Mouse (Mus musculus) liver, embryonic 11.5 days (tissue): ENCODE results near the gene Smok3a. TPM values are rescaled to one million over a fixed set of nuclear protein-coding genes. Genes with fewer than 3 reads are reported as not detected.

Experiments
- ATAC-seq: fragments of 200-750 bp; cut with Nextera tagmentation; replicated peaks from 2 replicates; pipeline ENCODE4 v1.8.0; 2017; ENCODE audit warnings: moderate number of reproducible peaks, mild to moderate bottlenecking, moderate TSS enrichment, moderate library complexity; ENCODE audit not compliant: low FRiP score
- DNase-seq: peaks from one replicate; pipeline ENCODE4 v3.0.0-alpha.2; 2017; ENCODE audit warnings: low spot score
- H3K27ac ChIP-seq: fragments of 300-500 bp; sonication (generic); 2 replicates; pipeline ENCODE4 v1.5.1; 2014; ENCODE audit warnings: mild to moderate bottlenecking, low read depth, low read length, control low read depth
- H3K27me3 ChIP-seq: fragments of 300-500 bp; sonication (generic); replicated peaks from 2 replicates; pipeline ENCODE4 v1.6.1; 2014; ENCODE audit warnings: low read length, mixed read lengths; ENCODE audit not compliant: control insufficient read depth, insufficient read depth
- H3K36me3 ChIP-seq: fragments of 300-500 bp; sonication (generic); 2 replicates; pipeline ENCODE4 v1.6.1; 2014; ENCODE audit warnings: mild to moderate bottlenecking, low read length, moderate library complexity, mixed read lengths; ENCODE audit not compliant: control insufficient read depth, insufficient read depth
- H3K4me1 ChIP-seq: fragments of 300-500 bp; sonication (generic); replicated peaks from 2 replicates; pipeline ENCODE4 v1.6.1; 2014; ENCODE audit warnings: low read length, mixed read lengths; ENCODE audit not compliant: control insufficient read depth, insufficient read depth
- H3K4me2 ChIP-seq: fragments of 300-500 bp; sonication (generic); 2 replicates; pipeline ENCODE4 v1.6.1; 2014; ENCODE audit warnings: mild to moderate bottlenecking, control low read depth, moderate library complexity
- H3K4me3 ChIP-seq: fragments of 300-500 bp; sonication (generic); 2 replicates; pipeline ENCODE4 v1.5.1; 2014; ENCODE audit warnings: low read depth, low read length, control low read depth
- H3K9ac ChIP-seq: fragments of 300-500 bp; sonication (generic); 2 replicates; pipeline ENCODE4 v1.6.1; 2014; ENCODE audit warnings: low read depth, low read length, control low read depth
- H3K9me3 ChIP-seq: fragments of 300-500 bp; sonication (generic); 2 replicates; pipeline ENCODE4 v1.6.1; 2016; ENCODE audit warnings: low read length, inconsistent platforms, mixed read lengths; ENCODE audit not compliant: control insufficient read depth
- WGBS: fragments of 180-500 bp; shearing (Covaris S2); extraction: QIAGEN DNeasy Blood & Tissue Kit; methylation state at CpG from one replicate; pipeline ENCODE4 v1.1.7; 2014; 5-methylcytosine and 5-hydroxymethylcytosine counted together
- polyA plus RNA-seq: library from polyadenylated mRNA; unstranded; fragments of >200 nt; fragmentation: Nextera tagmentation; extraction: Ambion mirVana; gene quantifications from 2 replicates; pipeline ENCODE4 v1.2.1, GENCODE M21; 2014

Gene Smok3a
- polyA plus RNA-seq, 1 experiment from 2014 or later, result not detected

- no peak overlapping the region for H3K4me3 ChIP-seq
- WGBS, result 89% methylated on average over 5 of the region's 5 CpGs
- H3K4me2 ChIP-seq, result no peak overlapping the region
- no peak for ATAC-seq
- no peak overlapping the region for H3K9ac ChIP-seq
- no peaks in the 10 kb centered on the region for H3K36me3 ChIP-seq
- H3K4me1 ChIP-seq, result 0 out of 2 replicates have a peak, but pooled peaks cover 4% of the 10 kb centered on the region
- no peak for DNase-seq
- no peaks in the 10 kb centered on the region for H3K27me3 ChIP-seq
- H3K27ac ChIP-seq, result no peak overlapping the region
- H3K9me3 ChIP-seq, result no peaks in the 10 kb centered on the region
These were observed 59.4 kb downstream of the Smok3a start for GRCm38 (mm10) chr5:138080456-138080855.

GRCm38 (mm10) chr5:138081446-138081845, 60.4 kb downstream of the Smok3a start:
- Histone ChIP-seq H3K9me3 (no peaks in the 10 kb centered on the region), H3K9ac (no peak overlapping the region), H3K4me2 (no peak overlapping the region), H3K27ac (no peak overlapping the region), H3K4me1 (peaks cover 4% of the 10 kb centered on the region; the same call in 1 of the 2 replicates), H3K36me3 (no peaks in the 10 kb centered on the region), H3K27me3 (no peaks in the 10 kb centered on the region), H3K4me3 (no peak overlapping the region)
- DNase-seq, result no peak
- WGBS, result 77% methylated on average over 9 of the region's 9 CpGs
- ATAC-seq, result no peak

GRCm38 (mm10) chr5:138083318-138083900, 62.3 kb downstream of the Smok3a start:
- H3K4me2 ChIP-seq, result no peak overlapping the region
- WGBS, result 59% methylated on average over 2 of the region's 2 CpGs

GRCm38 (mm10) chr5:138083936-138084335, 62.9 kb downstream of the Smok3a start:
- DNase-seq (no peak), ATAC-seq (no peak)
- H3K4me1 ChIP-seq, result peaks cover 4% of the 10 kb centered on the region; the same call in 1 of the 2 replicates
- peak overlapping the region; percentile 46; the same call in 1 of the 2 replicates for H3K27ac ChIP-seq
- no peak overlapping the region for H3K4me3 ChIP-seq
- no peak overlapping the region for H3K9ac ChIP-seq
- WGBS, result 94% methylated on average over 2 of the region's 2 CpGs
- no peaks in the 10 kb centered on the region; the same call in 1 of the 2 replicates for H3K36me3 ChIP-seq
- H3K9me3 ChIP-seq, result no peaks in the 10 kb centered on the region
- peak overlapping the region; percentile 87 for H3K4me2 ChIP-seq
- H3K27me3 ChIP-seq, result no peaks in the 10 kb centered on the region

More at GRCm38 (mm10) chr5:138083318-138083900, 62.3 kb downstream of the Smok3a start:
- no peak overlapping the region for H3K9ac ChIP-seq
- no peaks in the 10 kb centered on the region; the same call in 1 of the 2 replicates for H3K36me3 ChIP-seq
- no peaks in the 10 kb centered on the region for H3K9me3 ChIP-seq
- ATAC-seq, result no peak
- H3K4me1 ChIP-seq, result peaks cover 4% of the 10 kb centered on the region; the same call in 1 of the 2 replicates
- H3K27me3 ChIP-seq, result no peaks in the 10 kb centered on the region
- no peak overlapping the region for H3K27ac ChIP-seq
- H3K4me3 ChIP-seq, result no peak overlapping the region
- no peak for DNase-seq

Other genes with a start within 250 kb of the Smok3a start
- gene Ppp1r35, start 242.4 kb upstream of the Smok3a start, polyA plus RNA-seq, result 49.4 and 55.0 TPM in 2 replicates
- 9.3 and 11.1 TPM in 2 replicates for gene Mepce, start 233.6 kb upstream of the Smok3a start, polyA plus RNA-seq
- gene Zcwpw1, start 233.5 kb upstream of the Smok3a start, polyA plus RNA-seq, result 10.2 and 13.1 TPM in 2 replicates
- 1.3 and 1.5 TPM in 2 replicates for gene Pilra, start 185.0 kb upstream of the Smok3a start, polyA plus RNA-seq
- 1.5 and 1.6 TPM in 2 replicates for gene Pilrb1, start 163.2 kb upstream of the Smok3a start, polyA plus RNA-seq
- 1.3 and 2.1 TPM in 2 replicates for gene Pilrb2, start 149.4 kb upstream of the Smok3a start, polyA plus RNA-seq
- 0.79 and 0.95 TPM in 2 replicates for gene Cyp3a13, start 99.6 kb upstream of the Smok3a start, polyA plus RNA-seq
- 0.14 TPM in 1 of 2 replicates, not detected in the other for gene Gjc3, start 58.2 kb upstream of the Smok3a start, polyA plus RNA-seq
- not detected in 2 replicates for gene Azgp1, start 39.7 kb upstream of the Smok3a start, polyA plus RNA-seq
- gene Smok3b, start 168 bp downstream of the Smok3a start, polyA plus RNA-seq, result not detected in 2 replicates
- not detected in 2 replicates for gene Smok3c, start 31.9 kb downstream of the Smok3a start, polyA plus RNA-seq
- 15.8 and 18.0 TPM in 2 replicates for gene Zkscan1, start 63.8 kb downstream of the Smok3a start, polyA plus RNA-seq
- gene Zscan21, start 95.6 kb downstream of the Smok3a start, polyA plus RNA-seq, result 33.9 TPM in 2 replicates
- gene Zfp113, start 134.5 kb downstream of the Smok3a start, polyA plus RNA-seq, result 8.0 and 9.0 TPM in 2 replicates
- gene Cops6, start 139.8 kb downstream of the Smok3a start, polyA plus RNA-seq, result 251 and 257 TPM in 2 replicates
- 11.3 and 14.2 TPM in 2 replicates for gene Ap4m1, start 150.7 kb downstream of the Smok3a start, polyA plus RNA-seq
- gene Mcm7, start 151.2 kb downstream of the Smok3a start, polyA plus RNA-seq, result 308 and 341 TPM in 2 replicates
- 91.9 and 95.0 TPM in 2 replicates for gene Taf6, start 166.2 kb downstream of the Smok3a start, polyA plus RNA-seq
- 36.0 and 38.7 TPM in 2 replicates for gene Cnpy4, start 166.2 kb downstream of the Smok3a start, polyA plus RNA-seq
- 5.8 and 6.3 TPM in 2 replicates for gene Mblac1, start 173.1 kb downstream of the Smok3a start, polyA plus RNA-seq
- not detected in 2 replicates for gene Nxpe5, start 204.6 kb downstream of the Smok3a start, polyA plus RNA-seq
- gene Lamtor4, start 234.2 kb downstream of the Smok3a start, polyA plus RNA-seq, result 40.3 and 49.2 TPM in 2 replicates
- 6.8 and 7.2 TPM in 2 replicates for gene BC037034, start 242.8 kb downstream of the Smok3a start, polyA plus RNA-seq